Mouse (Mus musculus) neural tube, embryonic 13.5 days (tissue): ENCODE data around the gene C1qtnf5. TPM values are rescaled to one million over a fixed set of nuclear protein-coding genes. Genes with fewer than 3 reads are reported as not detected.

Experiments used
- ATAC-seq: fragments of 200-750 bp; cut with Nextera tagmentation; 2 replicates; pipeline ENCODE4 v1.8.0; 2017; ENCODE audit warnings: low read depth, mild to moderate bottlenecking, moderate TSS enrichment, moderate library complexity
- H3K27ac ChIP-seq: fragments of 300-500 bp; sonication (generic); replicated peaks from 2 replicates; pipeline ENCODE4 v1.5.1; 2015; ENCODE audit warnings: moderate library complexity, mild to moderate bottlenecking, inconsistent platforms
- H3K27me3 ChIP-seq: fragments of 300-500 bp; sonication (generic); 2 replicates; pipeline ENCODE4 v1.6.1; 2015; ENCODE audit warnings: mild to moderate bottlenecking, inconsistent platforms
- H3K36me3 ChIP-seq: fragments of 300-500 bp; sonication (generic); 2 replicates; pipeline ENCODE4 v1.6.1; 2015; ENCODE audit warnings: mild to moderate bottlenecking, inconsistent platforms
- H3K4me1 ChIP-seq: fragments of 300-500 bp; sonication (generic); replicated peaks from 2 replicates; pipeline ENCODE4 v1.6.1; 2015; ENCODE audit warnings: inconsistent platforms
- H3K4me2 ChIP-seq: fragments of 300-500 bp; sonication (generic); 2 replicates; pipeline ENCODE4 v1.6.1; 2015; ENCODE audit warnings: inconsistent platforms, mild to moderate bottlenecking, moderate library complexity
- H3K4me3 ChIP-seq: fragments of 300-500 bp; sonication (generic); 2 replicates; pipeline ENCODE4 v1.5.1; 2015; ENCODE audit warnings: mild to moderate bottlenecking, inconsistent platforms
- H3K9ac ChIP-seq: fragments of 300-500 bp; sonication (generic); 2 replicates; pipeline ENCODE4 v1.6.1; 2015; ENCODE audit warnings: moderate library complexity, mild to moderate bottlenecking, inconsistent platforms
- H3K9me3 ChIP-seq: fragments of 300-500 bp; sonication (generic); 2 replicates; pipeline ENCODE4 v1.6.1; 2016; ENCODE audit warnings: inconsistent platforms
- WGBS: fragments of 180-500 bp; shearing (Covaris S2); methylation state at CpG from one replicate; pipeline ENCODE4 v1.1.7; 2015; 5-methylcytosine and 5-hydroxymethylcytosine counted together
- polyA plus RNA-seq: library from polyadenylated mRNA; unstranded; fragments of >200 nt; fragmentation: Nextera tagmentation; extraction: Ambion mirVana; gene quantifications from 2 replicates; pipeline ENCODE4 v1.2.1, GENCODE M21; 2015

Gene C1qtnf5
- polyA plus RNA-seq = 3.1 and 3.6 TPM in 2 replicates

DNA sequence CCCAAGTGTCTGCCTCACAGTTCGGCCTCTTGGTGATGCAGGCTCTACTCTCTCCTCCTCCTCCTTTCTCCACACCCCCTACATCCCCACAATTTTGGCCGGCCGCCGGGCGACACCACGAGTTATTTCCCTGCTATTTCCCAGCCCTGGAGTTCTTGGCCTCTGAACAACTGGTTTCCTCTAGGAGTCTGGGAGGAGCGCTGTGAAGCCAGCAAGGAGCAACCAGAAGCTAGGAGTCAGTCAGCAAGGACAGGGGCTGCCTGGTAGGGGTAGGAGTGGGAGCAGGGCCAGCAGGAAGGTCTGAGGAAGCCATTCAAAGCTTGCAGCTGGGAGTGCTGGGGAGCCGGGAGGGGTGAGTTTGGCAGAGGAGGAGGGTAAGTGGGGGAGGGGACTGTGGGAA lies at the start of gene C1qtnf5:
Gene C1qtnf5 (plus strand): TSS at position 136 of the 400 bp plus-strand sequence.
- H3K9me3 ChIP-seq = no peaks in the 10 kb centered on the region
- H3K27ac ChIP-seq = peak within 1 kb of the TSS; percentile 72
- H3K9ac ChIP-seq = peak within 1 kb of the TSS; percentile 60
- H3K4me3 ChIP-seq = no peak within 1 kb of the TSS
- H3K4me1 ChIP-seq = peaks cover 57% of the 10 kb centered on the region
- H3K36me3 ChIP-seq = peaks cover 8% of the 10 kb centered on the region; the same call in 1 of the 2 replicates
- ATAC-seq = peak; percentile 71
- no peaks in the 10 kb centered on the region for H3K27me3 ChIP-seq
- 47% methylated on average over 8 of the region's 8 CpGs for WGBS
- H3K4me2 ChIP-seq = peak within 1 kb of the TSS; percentile 33

DNA sequence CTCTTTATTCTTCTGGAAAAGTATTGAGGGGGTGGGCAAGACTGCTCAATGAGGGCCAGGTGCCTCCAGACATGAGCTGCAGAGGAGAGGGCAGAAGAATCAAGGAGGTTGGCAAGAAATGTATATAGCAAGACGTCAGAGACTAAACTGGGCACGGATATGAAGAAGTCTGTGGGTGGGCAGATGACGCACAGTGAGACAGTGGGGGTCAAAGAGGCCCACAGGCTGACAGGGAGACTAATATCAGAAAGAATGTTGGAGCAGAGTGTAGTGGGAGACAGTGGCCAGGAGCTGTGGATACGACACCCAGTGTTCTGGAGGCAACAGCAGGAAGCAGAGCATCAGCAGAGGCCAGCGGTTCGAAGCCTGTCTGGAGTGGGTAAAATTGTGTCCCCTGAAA lies 48.4 kb upstream of the C1qtnf5 start:
- no peak overlapping the region for H3K9ac ChIP-seq
- no peak for ATAC-seq
- H3K9me3 ChIP-seq = no peaks in the 10 kb centered on the region
- H3K27ac ChIP-seq = no peak overlapping the region
- no peaks in the 10 kb centered on the region for H3K4me1 ChIP-seq
- no peak overlapping the region for H3K4me2 ChIP-seq
- 90% methylated on average over 6 of the region's 6 CpGs for WGBS
- H3K27me3 ChIP-seq = 0 out of 2 replicates have a peak, but pooled peaks cover 3% of the 10 kb centered on the region
- H3K36me3 ChIP-seq = no peaks in the 10 kb centered on the region
- no peak overlapping the region for H3K4me3 ChIP-seq

DNA sequence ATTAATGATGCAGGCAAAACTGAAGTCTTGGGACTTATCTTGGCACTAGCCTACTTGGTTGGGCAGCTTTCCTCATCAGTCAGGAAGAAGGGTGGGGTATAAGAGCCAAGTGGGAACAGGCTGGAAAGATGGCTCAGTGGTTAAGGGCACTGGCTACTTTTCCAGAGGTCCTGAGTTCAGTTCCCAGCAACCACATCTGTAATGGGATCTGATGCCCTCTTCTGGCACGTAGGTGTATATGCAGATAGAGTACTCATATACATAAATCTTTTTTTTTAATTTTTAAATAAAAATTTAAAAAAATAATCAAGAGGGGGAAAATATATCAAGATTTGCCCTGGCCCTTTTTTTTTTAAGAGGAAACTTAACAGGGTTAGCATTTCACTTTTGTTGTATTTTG lies 41.9 kb upstream of the C1qtnf5 start:
- Histone ChIP-seq H3K27ac (no peak overlapping the region), H3K4me3 (no peak overlapping the region), H3K4me1 (peaks cover 21% of the 10 kb centered on the region), H3K9ac (no peak overlapping the region), H3K27me3 (peaks cover 7% of the 10 kb centered on the region), H3K36me3 (no peaks in the 10 kb centered on the region), H3K4me2 (no peak overlapping the region), H3K9me3 (no peaks in the 10 kb centered on the region)
- 37% methylated on average over 1 of the region's 1 CpGs for WGBS
- ATAC-seq = no peak

DNA sequence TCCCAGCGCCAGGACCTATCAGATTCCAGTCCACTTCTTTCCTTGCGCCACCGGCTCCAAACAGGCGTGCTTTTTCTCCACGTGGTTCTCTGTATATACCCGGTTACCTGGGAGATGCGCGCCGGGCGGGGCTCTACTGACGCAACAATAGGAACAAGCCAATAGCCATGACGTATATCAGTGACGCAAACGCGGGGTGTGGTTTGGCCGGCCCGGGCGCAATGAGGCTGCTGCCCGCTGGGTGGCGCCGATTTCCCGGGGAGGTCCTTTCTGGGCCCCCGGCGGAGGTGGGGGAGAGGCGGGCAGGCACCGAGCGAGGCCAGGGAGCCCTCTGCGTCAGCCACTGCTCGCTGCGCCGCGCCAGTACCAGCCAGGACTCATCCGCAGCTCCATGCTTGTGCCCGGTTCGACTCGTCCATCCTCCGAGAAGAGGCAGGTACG lies 40.2 kb upstream of the C1qtnf5 start, which contains the start of gene Usp2:
Gene Usp2 (plus strand): TSS at position 237 of the 441 bp plus-strand sequence.
- peak; percentile 98 for ATAC-seq
- peak within 1 kb of the TSS; percentile 73 for H3K9ac ChIP-seq
- no peaks in the 10 kb centered on the region for H3K9me3 ChIP-seq
- peaks cover 7% of the 10 kb centered on the region for H3K27me3 ChIP-seq
- peak within 1 kb of the TSS; percentile 52 for H3K4me3 ChIP-seq
- peak within 1 kb of the TSS; percentile 88 for H3K4me2 ChIP-seq
- peaks cover 35% of the 10 kb centered on the region for H3K4me1 ChIP-seq
- 0 out of 2 replicates have a peak within 1 kb of the TSS, but pooled peaks have one; percentile 23 for H3K27ac ChIP-seq
- no peaks in the 10 kb centered on the region for H3K36me3 ChIP-seq
- WGBS = under 1% methylated on average over 38 of the region's 38 CpGs

GRCm38 (mm10) chr9:44067241-44067959 lies 39.6 kb upstream of the C1qtnf5 start:
- Histone ChIP-seq H3K4me3 (peak overlapping the region; percentile 52), H3K9me3 (no peaks in the 10 kb centered on the region), H3K4me2 (peak overlapping the region; percentile 88), H3K27me3 (peaks cover 7% of the 10 kb centered on the region), H3K9ac (peak overlapping the region; percentile 73), H3K4me1 (peaks cover 41% of the 10 kb centered on the region), H3K27ac (0 out of 2 replicates have a peak overlapping the region, but pooled peaks have one; percentile 23), H3K36me3 (no peaks in the 10 kb centered on the region)
- 7% methylated on average over 15 of the region's 15 CpGs for WGBS
- peak; percentile 65; the same call in 1 of the 2 replicates for ATAC-seq

DNA sequence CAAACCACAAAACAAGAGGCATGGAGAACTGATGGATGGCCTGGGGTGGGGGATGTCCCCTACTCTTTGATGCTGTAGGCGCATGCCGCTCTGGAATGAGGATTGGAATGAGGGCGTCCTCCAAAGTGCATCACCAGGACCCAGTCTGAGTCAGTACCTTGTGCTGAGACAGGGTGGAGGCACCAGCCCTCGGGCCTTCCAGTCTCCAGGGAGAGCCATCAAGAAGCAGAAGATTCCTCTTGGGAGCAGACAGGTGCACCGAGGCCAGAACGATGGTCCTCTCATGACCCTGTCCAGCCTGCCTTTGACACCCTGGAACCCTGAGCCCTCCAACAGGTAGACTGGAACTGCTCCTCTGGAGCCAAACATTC lies 39.1 kb upstream of the C1qtnf5 start:
- 77% methylated on average over 6 of the region's 6 CpGs for whole genome bisulfite sequencing
- Histone ChIP-seq H3K9me3 (no peaks in the 10 kb centered on the region), H3K27me3 (peaks cover 7% of the 10 kb centered on the region), H3K36me3 (no peaks in the 10 kb centered on the region), H3K4me3 (no peak overlapping the region), H3K4me2 (peak overlapping the region; percentile 88), H3K9ac (no peak overlapping the region), H3K4me1 (peaks cover 47% of the 10 kb centered on the region), H3K27ac (no peak overlapping the region)
- no peak for ATAC-seq

DNA sequence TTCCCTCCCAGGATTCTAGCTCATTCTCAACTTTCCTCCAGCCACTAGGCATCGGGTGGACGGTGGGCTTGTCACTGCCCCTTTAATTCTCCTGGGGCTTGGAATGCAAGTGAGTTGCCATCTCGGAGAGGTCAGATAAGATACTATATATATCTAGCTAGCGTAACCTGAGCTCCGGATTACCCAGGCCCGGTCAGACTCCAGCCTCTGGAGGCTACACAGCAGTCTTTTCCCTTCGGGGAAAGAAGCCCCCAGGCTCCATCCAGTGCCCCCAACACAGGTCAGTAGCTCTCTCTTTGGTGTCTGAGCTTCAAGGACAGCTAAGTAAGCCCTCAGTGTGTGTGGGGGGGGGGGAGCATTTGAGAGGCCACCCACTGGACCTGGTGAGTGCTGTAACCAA lies 37.8 kb upstream of the C1qtnf5 start:
- Histone ChIP-seq H3K9ac (no peak overlapping the region), H3K4me1 (peaks cover 52% of the 10 kb centered on the region), H3K27me3 (peaks cover 4% of the 10 kb centered on the region), H3K4me3 (no peak overlapping the region), H3K4me2 (no peak overlapping the region), H3K9me3 (no peaks in the 10 kb centered on the region), H3K27ac (no peak overlapping the region), H3K36me3 (no peaks in the 10 kb centered on the region)
- no peak for ATAC-seq
- WGBS = 43% methylated on average over 7 of the region's 7 CpGs

- Histone ChIP-seq H3K4me1 (peaks cover 52% of the 10 kb centered on the region), H3K9ac (peak overlapping the region; percentile 52; the same call in 1 of the 2 replicates), H3K4me2 (peak overlapping the region; percentile 7; the same call in 1 of the 2 replicates), H3K4me3 (no peak overlapping the region), H3K36me3 (no peaks in the 10 kb centered on the region), H3K9me3 (no peaks in the 10 kb centered on the region), H3K27me3 (peaks cover 4% of the 10 kb centered on the region), H3K27ac (no peak overlapping the region)
- ATAC-seq = no peak
- 70% methylated on average over 14 of the region's 14 CpGs for WGBS
Measured at GRCm38 (mm10) chr9:44070113-44070843, 36.8 kb upstream of the C1qtnf5 start.

DNA sequence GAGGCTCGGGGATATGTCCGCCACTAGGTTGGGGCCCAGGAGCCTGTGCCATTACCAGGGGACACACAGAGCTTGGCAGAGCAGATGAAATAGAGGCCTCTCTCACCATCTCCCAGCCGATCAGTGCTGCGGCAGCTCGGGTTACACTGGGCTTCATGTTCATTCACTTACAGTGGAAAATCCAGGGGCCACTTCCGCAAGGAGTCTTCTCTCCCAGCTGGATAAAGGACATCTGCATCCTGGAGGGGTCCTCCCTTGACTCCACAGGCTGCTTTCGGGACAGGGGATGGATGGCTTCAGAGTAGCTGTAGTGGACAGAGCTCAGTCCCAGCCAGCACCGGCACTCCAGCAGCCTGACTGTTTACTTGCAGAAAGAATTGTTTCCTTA lies 36.2 kb upstream of the C1qtnf5 start:
- Histone ChIP-seq H3K9ac (peak overlapping the region; percentile 52; the same call in 1 of the 2 replicates), H3K4me1 (peaks cover 56% of the 10 kb centered on the region), H3K36me3 (no peaks in the 10 kb centered on the region), H3K27ac (no peak overlapping the region; the same call in 1 of the 2 replicates), H3K9me3 (no peaks in the 10 kb centered on the region), H3K27me3 (peaks cover 4% of the 10 kb centered on the region), H3K4me2 (peak overlapping the region; percentile 7; the same call in 1 of the 2 replicates), H3K4me3 (no peak overlapping the region)
- 41% methylated on average over 8 of the region's 8 CpGs for WGBS
- no peak for ATAC-seq

DNA sequence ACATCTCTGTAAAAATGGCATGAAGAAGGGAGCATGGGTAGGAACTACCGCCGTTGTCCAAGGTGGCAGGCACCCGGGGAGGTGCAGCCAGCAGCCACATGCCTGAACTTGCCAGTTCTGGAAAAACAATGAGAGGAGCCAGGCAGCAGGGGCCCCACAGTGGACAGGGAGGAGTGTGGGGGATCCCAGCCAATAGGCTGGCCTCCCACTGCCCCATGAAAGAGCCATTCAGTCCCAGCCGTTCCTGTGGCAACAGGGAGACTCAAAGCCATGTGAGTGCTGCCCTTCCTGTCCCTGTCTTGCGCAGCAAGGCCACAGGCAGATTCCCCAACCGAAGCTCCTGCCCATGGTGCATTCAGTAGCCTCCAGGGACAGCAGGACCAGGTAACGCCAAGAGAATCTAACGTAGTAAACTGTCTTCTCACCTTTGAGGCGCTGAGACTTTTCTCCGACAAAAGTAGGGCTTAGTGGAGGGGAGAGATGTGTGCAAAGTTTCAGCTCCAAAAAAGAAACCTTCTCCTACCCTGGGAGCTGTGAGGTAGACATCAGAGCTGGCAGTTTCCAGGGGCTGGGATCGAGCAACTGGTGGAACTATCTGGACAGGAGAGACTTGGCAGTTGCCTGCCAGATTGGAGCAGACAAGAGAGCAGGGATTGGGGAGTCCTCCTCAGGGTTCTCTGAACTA lies 35.0 kb upstream of the C1qtnf5 start:
- Histone ChIP-seq H3K4me1 (peaks cover 61% of the 10 kb centered on the region), H3K27me3 (peaks cover 4% of the 10 kb centered on the region), H3K9ac (peak overlapping the region; percentile 43), H3K27ac (peak overlapping the region; percentile 83), H3K9me3 (no peaks in the 10 kb centered on the region), H3K4me2 (peak overlapping the region; percentile 44), H3K4me3 (no peak overlapping the region), H3K36me3 (no peaks in the 10 kb centered on the region)
- WGBS = 19% methylated on average over 11 of the region's 11 CpGs
- peak; percentile 75 for ATAC-seq

- peak overlapping the region; percentile 44 for H3K4me2 ChIP-seq
- no peaks in the 10 kb centered on the region for H3K36me3 ChIP-seq
- H3K4me3 ChIP-seq = no peak overlapping the region
- H3K9ac ChIP-seq = peak overlapping the region; percentile 43
- H3K27me3 ChIP-seq = peaks cover 4% of the 10 kb centered on the region
- WGBS = 6% methylated on average over 4 of the region's 4 CpGs
- peak overlapping the region; percentile 83 for H3K27ac ChIP-seq
- H3K4me1 ChIP-seq = peaks cover 56% of the 10 kb centered on the region
- peak; percentile 64 for ATAC-seq
- no peaks in the 10 kb centered on the region for H3K9me3 ChIP-seq
Measured at GRCm38 (mm10) chr9:44072599-44072915, 34.5 kb upstream of the C1qtnf5 start.

- Histone ChIP-seq H3K9me3 (no peaks in the 10 kb centered on the region), H3K4me2 (peak overlapping the region; percentile 44), H3K27ac (peak overlapping the region; percentile 83), H3K9ac (no peak overlapping the region; the same call in 1 of the 2 replicates), H3K27me3 (peaks cover 4% of the 10 kb centered on the region; the same call in 1 of the 2 replicates), H3K4me3 (no peak overlapping the region), H3K4me1 (peaks cover 54% of the 10 kb centered on the region), H3K36me3 (no peaks in the 10 kb centered on the region)
- no peak for ATAC-seq
- 37% methylated on average over 5 of the region's 5 CpGs for WGBS
Measured at GRCm38 (mm10) chr9:44073115-44073514, 33.9 kb upstream of the C1qtnf5 start.
